Mouse (Mus musculus): ENCODE measurements at regions not wholly inside any gene's neighbourhood (a gene's known extent, or its start where the extent isn't known, plus 50 kb on each side); places are given as distances from the start of the nearest gene placed in this dataset.
A peak's percentile ranks its signal among the peaks of the same experiment; 100 is the strongest.

DNA sequence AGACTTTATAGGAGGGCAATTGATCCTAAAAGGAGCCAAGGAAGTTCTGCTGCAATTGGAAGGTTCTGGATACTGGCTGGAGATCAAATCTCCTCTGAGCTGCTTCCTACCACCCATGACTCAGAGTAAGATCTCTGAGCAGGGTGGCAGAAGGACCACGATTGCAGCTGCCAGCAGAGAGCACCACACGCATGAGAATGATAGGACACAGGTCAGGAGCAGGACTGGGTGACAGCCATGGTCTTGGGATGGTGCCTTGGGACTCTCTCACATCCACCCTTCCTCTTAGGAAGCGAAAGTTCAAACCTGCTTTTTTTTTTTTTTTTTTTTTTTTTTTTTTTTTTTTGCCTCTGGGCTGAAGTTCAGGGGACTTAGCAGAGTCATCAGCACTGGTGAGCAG lies 331.4 kb upstream of the Thbs1 start:
- no peak for TF ChIP-seq GATA1 (IDR thresholded peaks at IDR 0.05; ENCODE audit: low read length)
- peak; percentile 28; the same call in 1 of the 3 replicates for TF ChIP-seq TAL1 (IDR thresholded peaks at IDR 0.05; ENCODE audit: low read length)

Data from erythroblast, embryonic 14.5 days (primary cell).